Mouse (Mus musculus) large intestine, adult 2 months (tissue): ENCODE measurements around the gene Slc51b. TPM values are rescaled to one million over a fixed set of nuclear protein-coding genes. Genes with fewer than 3 reads are reported as not detected.

Experiments
- DNase-seq: peaks from one replicate; pipeline ENCODE4 v3.0.0-alpha.2; 2012; ENCODE audit warnings: low read depth, low spot score
- WGBS: fragments of 180-500 bp; shearing (Covaris S2); methylation state at CpG from one replicate; pipeline ENCODE4 v1.1.7; 2018; 5-methylcytosine and 5-hydroxymethylcytosine counted together
- polyA plus RNA-seq: library from polyadenylated mRNA; depleted of rRNA; stranded (reverse); fragments of >200 nt; gene quantifications from 2 replicates; pipeline ENCODE4 v1.2.3, GENCODE M21; 2012

The Slc51b gene
- polyA plus RNA-seq, 1 experiment, result 87.4 TPM

- DNase-seq, result no peak
- 79% methylated on average over 3 of the region's 3 CpGs for WGBS
Measured at GRCm38 (mm10) chr9:65417738-65418137, 5.0 kb downstream of the Slc51b start.

GRCm38 (mm10) chr9:65411326-65411725 is 11.4 kb downstream of the Slc51b start:
- 69% methylated on average over 3 of the region's 3 CpGs for WGBS
- no peak for DNase-seq

GRCm38 (mm10) chr9:65410378-65410777 is 12.4 kb downstream of the Slc51b start:
- 80% methylated on average over 8 of the region's 8 CpGs for whole genome bisulfite sequencing
- DNase-seq, result no peak

- peak; percentile 59 for DNase-seq
- WGBS, result 34% methylated on average over 5 of the region's 5 CpGs
Measured at GRCm38 (mm10) chr9:65408871-65409295, 13.9 kb downstream of the Slc51b start.

GRCm38 (mm10) chr9:65407861-65408260 is 14.9 kb downstream of the Slc51b start:
- 85% methylated on average over 3 of the region's 3 CpGs for WGBS
- no peak for DNase-seq

GRCm38 (mm10) chr9:65407327-65407726 is 15.4 kb downstream of the Slc51b start:
- no peak for DNase-seq
- WGBS, result 88% methylated on average over 5 of the region's 5 CpGs

- WGBS, result 83% methylated on average over 2 of the region's 2 CpGs
Measured at GRCm38 (mm10) chr9:65405184-65405449, 17.6 kb downstream of the Slc51b start.

GRCm38 (mm10) chr9:65404331-65405183 is 18.2 kb downstream of the Slc51b start:
- WGBS, result 47% methylated on average over 15 of the region's 15 CpGs

More at GRCm38 (mm10) chr9:65405184-65405449, 17.6 kb downstream of the Slc51b start:
- DNase-seq, result no peak

GRCm38 (mm10) chr9:65399934-65400333 is 22.8 kb downstream of the Slc51b start:
- 86% methylated on average over 6 of the region's 6 CpGs for WGBS
- DNase-seq, result no peak

More at GRCm38 (mm10) chr9:65404331-65405183, 18.2 kb downstream of the Slc51b start:
- DNase-seq, result no peak

- DNase-seq, result no peak
Measured at GRCm38 (mm10) chr9:65398279-65398678, 24.5 kb downstream of the Slc51b start, which contains the start of gene Rasl12. TSS of gene Rasl12 (plus strand) at chr9:65398506.

GRCm38 (mm10) chr9:65394360-65394759 is 28.4 kb downstream of the Slc51b start:
- 50% methylated on average over 2 of the region's 2 CpGs for WGBS

More at GRCm38 (mm10) chr9:65398279-65398678, 24.5 kb downstream of the Slc51b start, which contains the start of gene Rasl12:
- WGBS, result 3% methylated on average over 24 of the region's 24 CpGs

GRCm38 (mm10) chr9:65393606-65394005 is 29.1 kb downstream of the Slc51b start:
- WGBS, result 53% methylated on average over 2 of the region's 2 CpGs

More at GRCm38 (mm10) chr9:65394360-65394759, 28.4 kb downstream of the Slc51b start:
- no peak for DNase-seq

GRCm38 (mm10) chr9:65392638-65393364 is 30.0 kb downstream of the Slc51b start:
- DNase-seq, result peak; percentile 51
- 17% methylated on average over 6 of the region's 6 CpGs for WGBS

More at GRCm38 (mm10) chr9:65393606-65394005, 29.1 kb downstream of the Slc51b start:
- DNase-seq, result no peak

- no peak for DNase-seq
- WGBS, result 31% methylated on average over 8 of the region's 8 CpGs
Measured at GRCm38 (mm10) chr9:65391613-65391964, 31.2 kb downstream of the Slc51b start, which contains the start of gene Kbtbd13. TSS of gene Kbtbd13 (minus strand) at chr9:65391652.

GRCm38 (mm10) chr9:65390752-65391612 is 31.8 kb downstream of the Slc51b start:
- peak; percentile 28 for DNase-seq
- WGBS, result 12% methylated on average over 93 of the region's 96 CpGs

GRCm38 (mm10) chr9:65386373-65387140 is 36.2 kb downstream of the Slc51b start:
- WGBS, result 45% methylated on average over 8 of the region's 8 CpGs
- DNase-seq, result no peak

GRCm38 (mm10) chr9:65384276-65384675 is 38.5 kb downstream of the Slc51b start:
- WGBS, result 49% methylated on average over 3 of the region's 3 CpGs
- DNase-seq, result no peak

GRCm38 (mm10) chr9:65382751-65383097 is 40.0 kb downstream of the Slc51b start:
- 53% methylated on average over 3 of the region's 3 CpGs for WGBS
- no peak for DNase-seq
